Comparison of ENCODE assay signal across 24 mouse cellular contexts in the genomic region with DNA sequence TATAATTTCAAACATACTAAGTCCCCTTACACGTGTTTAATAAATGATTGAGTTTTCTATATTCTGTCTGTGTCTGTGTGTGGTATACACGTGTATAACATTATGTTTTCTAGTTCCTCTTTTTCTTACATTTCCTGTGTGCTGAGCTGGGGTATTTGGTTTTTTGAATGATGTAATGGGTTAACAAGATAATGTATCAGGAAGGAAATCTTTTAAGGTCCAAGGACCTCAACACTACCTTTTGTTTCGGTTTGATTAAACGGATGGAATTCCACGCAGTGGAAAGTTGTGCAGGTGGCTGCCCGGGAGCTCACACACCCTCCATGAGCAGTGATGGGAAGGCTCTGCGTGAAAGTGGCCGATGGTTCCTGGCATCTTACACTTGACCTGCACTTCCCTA. TPM values are rescaled to one million over a fixed set of nuclear protein-coding genes. Genes with fewer than 3 reads are reported as not detected.
DNase-seq lines count a peak whose midpoint lies in the region.
"Had no signal": no experiment of that assay in that cellular context is flagged by ENCODE, and none has a peak within 500 bp of the region (broad histone marks: within the 10 kb centered on the region; RNA-seq: fewer than 3 reads in every experiment).

No protein-coding gene starts in this region.

- H3K36me3 ChIP-seq in macrophage (ENCODE audit: inconsistent target) = no peaks in the 10 kb centered on the region
- H3K36me3 ChIP-seq in splenic B cell, adult 2 months (ENCODE audit: control insufficient read depth, insufficient read depth, low read length, poor library complexity, severe bottlenecking) = no peaks in the 10 kb centered on the region
- H3K36me3 ChIP-seq: forebrain, embryonic 12.5 days; heart, embryonic 13.5 days; limb, embryonic 13.5 days; liver, embryonic 15.5 days; midbrain, embryonic 10.5 days; neural tube, embryonic 15.5 days had no signal

- peak; percentile 14 to 17 for DNase-seq in spleen, adult 18-20 months
- no peak for DNase-seq in spleen, adult 12 weeks (ENCODE audit: low spot score)
- DNase-seq in MEL-GATA-1-ER (ENCODE audit: extremely low read depth, low read depth) = peak; percentile 41
- peak; percentile 68 for DNase-seq in splenic B cell, adult 2 months (ENCODE audit: low read depth, low spot score)
- no peak for DNase-seq in adrenal gland, postnatal 25 days
- no peak for DNase-seq in lung, postnatal 10 days
- no peak for DNase-seq in right cerebral cortex, postnatal 4 days
- DNase-seq: adrenal gland, postnatal 36 days; cerebellum, postnatal 10 days; gastrocnemius, postnatal 25 days; heart, postnatal 36 days; kidney, adult 8-10 months; kidney, postnatal 25 days; layer of hippocampus, adult 9-11 months; thymus, postnatal 36 days had no signal

- peak overlapping the region; percentile 5; the same call in 1 of the 2 replicates for H3K4me3 ChIP-seq in macrophage (ENCODE audit: inconsistent target)
- H3K4me3 ChIP-seq: forebrain, embryonic 12.5 days; heart, embryonic 13.5 days; limb, embryonic 13.5 days; liver, embryonic 15.5 days; midbrain, embryonic 10.5 days; neural tube, embryonic 15.5 days had no signal

- no peak overlapping the region for H3K27ac ChIP-seq in macrophage
- H3K27ac ChIP-seq: forebrain, embryonic 12.5 days; heart, embryonic 13.5 days; hindbrain, postnatal 0 days; limb, embryonic 13.5 days; liver, embryonic 15.5 days; midbrain, embryonic 10.5 days; neural tube, embryonic 15.5 days had no signal

- no peaks in the 10 kb centered on the region for H3K27me3 ChIP-seq in splenic B cell, adult 2 months (ENCODE audit: control insufficient read depth, insufficient read depth, low read length, poor library complexity, severe bottlenecking)
- H3K27me3 ChIP-seq: forebrain, embryonic 12.5 days; heart, embryonic 13.5 days; limb, embryonic 13.5 days; liver, embryonic 15.5 days; neural tube, embryonic 15.5 days had no signal

- no peaks in the 10 kb centered on the region for H3K79me2 ChIP-seq in macrophage (ENCODE audit: inconsistent target)

- WGBS in macrophage (ENCODE audit: missing documents) = 5% methylated on average over 8 of the region's 8 CpGs

RNA-seq across cellular contexts. Expression of gene Bbs12, which starts 31.5 kb away (rescaled TPM):
- 1 to 10 TPM in 22 of 26 experiments, under 1 TPM in 4; 0.60 to 8.1 (median 2.3) TPM for total RNA-seq in macrophage (2018; cell fraction: chromatin; rRNA removed)
- total RNA-seq in macrophage (2018; cell fraction: cytosol; rRNA removed) = 1 to 10 TPM in 1 of 26 experiments, under 1 TPM in 25; 0.19 to 1.4 (median 0.62) TPM
- 10 to 100 TPM in 1 of 26 experiments, 1 to 10 TPM in 19, under 1 TPM in 5, not detected in 1; 0.68 to 17.1 (median 2.1) TPM for total RNA-seq in macrophage (2018; cell fraction: nucleus; rRNA removed)
- 0.81 to 3.5 TPM (median 0.82 TPM) in 3 replicates for polyA plus RNA-seq in macrophage (2018)
- total RNA-seq in adrenal gland, postnatal 25 days (2021) = 6.9 and 8.1 TPM in 2 replicates

RNA-seq across cellular contexts. Expression of gene Cetn4, which starts 31.6 kb away (rescaled TPM):
- under 1 TPM in 2 of 26 experiments, not detected in 24; 0.32 to 0.63 TPM for total RNA-seq in macrophage (2018; cell fraction: chromatin; rRNA removed)
- 1 to 10 TPM in 11 of 26 experiments, under 1 TPM in 15; 0.29 to 1.9 (median 0.87) TPM for total RNA-seq in macrophage (2018; cell fraction: cytosol; rRNA removed)
- total RNA-seq in macrophage (2018; cell fraction: nucleus; rRNA removed) = 1 to 10 TPM in 3 of 26 experiments, under 1 TPM in 5, not detected in 18; 0.22 to 3.2 (median 0.68) TPM
- 0.77 to 3.7 TPM (median 2.6 TPM) in 3 replicates for polyA plus RNA-seq in macrophage (2018)
- total RNA-seq in adrenal gland, postnatal 25 days (2021) = 2.7 and 3.7 TPM in 2 replicates

RNA-seq across cellular contexts. Expression of gene Il21, which starts 48.4 kb away (rescaled TPM):
- not detected for total RNA-seq in macrophage (2018; cell fraction: chromatin; rRNA removed)
- total RNA-seq in macrophage (2018; cell fraction: cytosol; rRNA removed) = not detected
- not detected for total RNA-seq in macrophage (2018; cell fraction: nucleus; rRNA removed)
- not detected in 3 replicates for polyA plus RNA-seq in macrophage (2018)
- not detected in 2 replicates for total RNA-seq in adrenal gland, postnatal 25 days (2021)
- total RNA-seq: adrenal gland, postnatal 36 days; gastrocnemius, postnatal 25 days; heart, postnatal 36 days; hindbrain, postnatal 0 days had no signal
- polyA plus RNA-seq: forebrain, embryonic 12.5 days; heart, embryonic 13.5 days; hindbrain, postnatal 0 days; limb, embryonic 13.5 days; liver, embryonic 15.5 days; lung, postnatal 0 days; midbrain, embryonic 10.5 days; neural tube, embryonic 15.5 days had no signal

Comparison
In these comparisons a context has a peak if more than half of its experiments do, and no peak if none do; other contexts are left out.
1. DNase-seq: peak in spleen, adult 18-20 months (2 of 2), MEL-GATA-1-ER (single experiment) and splenic B cell, adult 2 months (single experiment); none in spleen, adult 12 weeks (single experiment), adrenal gland, postnatal 25 days (single experiment), lung, postnatal 10 days (single experiment) and right cerebral cortex, postnatal 4 days (single experiment).